Mouse (Mus musculus) intestine, embryonic 16.5 days (tissue): ENCODE results near the gene Camkk1. TPM values are rescaled to one million over a fixed set of nuclear protein-coding genes. Genes with fewer than 3 reads are reported as not detected.

Experiments used
- ATAC-seq: fragments of 200-750 bp; cut with Nextera tagmentation; 2 replicates; pipeline ENCODE4 v1.8.0; 2017; ENCODE audit warnings: moderate TSS enrichment, moderate library complexity
- H3K27ac ChIP-seq: fragments of 300-500 bp; sonication (generic); 2 replicates; pipeline ENCODE4 v1.5.1; 2014; ENCODE audit warnings: mild to moderate bottlenecking, low read length
- H3K27me3 ChIP-seq: fragments of 300-500 bp; sonication (generic); replicated peaks from 2 replicates; pipeline ENCODE4 v1.6.1; 2014; ENCODE audit warnings: low read length, control low read depth, mixed read lengths; ENCODE audit not compliant: control insufficient read depth, insufficient read depth
- H3K36me3 ChIP-seq: fragments of 300-500 bp; sonication (generic); 2 replicates; pipeline ENCODE4 v1.6.1; 2014; ENCODE audit warnings: low read length, control low read depth; ENCODE audit not compliant: control insufficient read depth, insufficient read depth
- H3K4me1 ChIP-seq: fragments of 300-500 bp; sonication (generic); 2 replicates; pipeline ENCODE4 v1.6.1; 2014; ENCODE audit warnings: low read length, control low read depth, mixed read lengths; ENCODE audit not compliant: control insufficient read depth, insufficient read depth
- H3K4me2 ChIP-seq: fragments of 300-500 bp; sonication (generic); 2 replicates; pipeline ENCODE4 v1.6.1; 2014; ENCODE audit warnings: low read depth, low read length, control low read depth
- H3K4me3 ChIP-seq: fragments of 300-500 bp; sonication (generic); 2 replicates; pipeline ENCODE4 v1.5.1; 2014; ENCODE audit warnings: mild to moderate bottlenecking, low read length
- H3K9ac ChIP-seq: fragments of 300-500 bp; sonication (generic); 2 replicates; pipeline ENCODE4 v1.6.1; 2014; ENCODE audit warnings: low read depth, low read length
- H3K9me3 ChIP-seq: fragments of 300-500 bp; sonication (generic); 2 replicates; pipeline ENCODE4 v1.6.1; 2016; ENCODE audit warnings: low read length, control low read depth; ENCODE audit not compliant: control insufficient read depth
- WGBS: fragments of 180-500 bp; shearing (Covaris S2); extraction: QIAGEN DNeasy Blood & Tissue Kit; methylation state at CpG from one replicate; pipeline ENCODE4 v1.1.7; 2014; 5-methylcytosine and 5-hydroxymethylcytosine counted together
- polyA plus RNA-seq: library from polyadenylated mRNA; unstranded; fragments of >200 nt; fragmentation: Nextera tagmentation; extraction: Ambion mirVana; gene quantifications from 2 replicates; pipeline ENCODE4 v1.2.1, GENCODE M21; 2015

Camkk1 gene
- polyA plus RNA-seq, 1 experiment from 2014 or later, result 8.9 TPM

GRCm38 (mm10) chr11:73039102-73039799 is 20.4 kb downstream of the Camkk1 start:
- H3K4me1 ChIP-seq, result 0 out of 2 replicates have a peak, but pooled peaks cover 4% of the 10 kb centered on the region
- H3K9ac ChIP-seq, result no peak overlapping the region
- no peaks in the 10 kb centered on the region for H3K9me3 ChIP-seq
- WGBS, result 56% methylated on average over 9 of the region's 9 CpGs
- no peak for ATAC-seq
- H3K27me3 ChIP-seq, result no peaks in the 10 kb centered on the region
- no peak overlapping the region for H3K27ac ChIP-seq
- no peak overlapping the region for H3K4me2 ChIP-seq
- 0 out of 2 replicates have a peak, but pooled peaks cover 3% of the 10 kb centered on the region for H3K36me3 ChIP-seq
- no peak overlapping the region for H3K4me3 ChIP-seq

GRCm38 (mm10) chr11:73044229-73044755 is 25.5 kb downstream of the Camkk1 start:
- Histone ChIP-seq H3K4me2 (no peak overlapping the region), H3K27ac (no peak overlapping the region), H3K4me3 (no peak overlapping the region), H3K4me1 (peaks cover 12% of the 10 kb centered on the region), H3K9ac (no peak overlapping the region), H3K9me3 (no peaks in the 10 kb centered on the region), H3K36me3 (no peaks in the 10 kb centered on the region), H3K27me3 (no peaks in the 10 kb centered on the region)
- no peak for ATAC-seq
- WGBS, result 50% methylated on average over 6 of the region's 6 CpGs

- Histone ChIP-seq H3K36me3 (no peaks in the 10 kb centered on the region), H3K27ac (no peak overlapping the region), H3K27me3 (no peaks in the 10 kb centered on the region), H3K4me1 (peaks cover 12% of the 10 kb centered on the region), H3K9me3 (no peaks in the 10 kb centered on the region), H3K4me2 (no peak overlapping the region), H3K9ac (no peak overlapping the region), H3K4me3 (no peak overlapping the region)
- no peak for ATAC-seq
- WGBS, result 72% methylated on average over 4 of the region's 4 CpGs
These were observed 26.0 kb downstream of the Camkk1 start for GRCm38 (mm10) chr11:73044789-73045188.

GRCm38 (mm10) chr11:73047542-73047996 is 28.8 kb downstream of the Camkk1 start, which contains the start of gene Ncbp3:
Gene Ncbp3, plus strand, starts transcription at chr11:73047783.
- H3K9me3 ChIP-seq, result no peaks in the 10 kb centered on the region
- H3K9ac ChIP-seq, result peak within 1 kb of the TSS; percentile 99
- under 1% methylated on average over 39 of the region's 39 CpGs for WGBS
- peaks cover 7% of the 10 kb centered on the region for H3K36me3 ChIP-seq
- H3K4me3 ChIP-seq, result peak within 1 kb of the TSS; percentile 95
- H3K27me3 ChIP-seq, result no peaks in the 10 kb centered on the region
- peak within 1 kb of the TSS; percentile 89 for H3K27ac ChIP-seq
- H3K4me1 ChIP-seq, result peaks cover 12% of the 10 kb centered on the region
- ATAC-seq, result peak; percentile 97
- peak within 1 kb of the TSS; percentile 79 for H3K4me2 ChIP-seq

GRCm38 (mm10) chr11:73048030-73048876 is 29.4 kb downstream of the Camkk1 start:
- peak overlapping the region; percentile 99 for H3K9ac ChIP-seq
- no peaks in the 10 kb centered on the region for H3K27me3 ChIP-seq
- H3K36me3 ChIP-seq, result peaks cover 7% of the 10 kb centered on the region
- H3K4me3 ChIP-seq, result peak overlapping the region; percentile 95
- no peaks in the 10 kb centered on the region for H3K9me3 ChIP-seq
- H3K4me2 ChIP-seq, result peak overlapping the region; percentile 79
- peaks cover 12% of the 10 kb centered on the region for H3K4me1 ChIP-seq
- peak; percentile 83 for ATAC-seq
- 1% methylated on average over 50 of the region's 55 CpGs for WGBS
- peak overlapping the region; percentile 89 for H3K27ac ChIP-seq

GRCm38 (mm10) chr11:73049335-73049734 is 30.5 kb downstream of the Camkk1 start:
- 3% methylated on average over 4 of the region's 4 CpGs for WGBS
- H3K4me2 ChIP-seq, result peak overlapping the region; percentile 79
- no peaks in the 10 kb centered on the region for H3K9me3 ChIP-seq
- peak overlapping the region; percentile 95 for H3K4me3 ChIP-seq
- ATAC-seq, result no peak
- no peaks in the 10 kb centered on the region for H3K27me3 ChIP-seq
- H3K4me1 ChIP-seq, result peaks cover 12% of the 10 kb centered on the region
- H3K36me3 ChIP-seq, result peaks cover 7% of the 10 kb centered on the region
- H3K27ac ChIP-seq, result peak overlapping the region; percentile 57; the same call in 1 of the 2 replicates
- H3K9ac ChIP-seq, result peak overlapping the region; percentile 99; the same call in 1 of the 2 replicates

- H3K36me3 ChIP-seq, result peaks cover 10% of the 10 kb centered on the region
- H3K4me3 ChIP-seq, result no peak overlapping the region
- WGBS, result 89% methylated on average over 1 of the region's 1 CpGs
These were observed 34.0 kb downstream of the Camkk1 start for GRCm38 (mm10) chr11:73052795-73053194.

GRCm38 (mm10) chr11:73057701-73058100 is 38.9 kb downstream of the Camkk1 start:
- Histone ChIP-seq H3K4me2 (no peak overlapping the region), H3K27me3 (no peaks in the 10 kb centered on the region), H3K36me3 (0 out of 2 replicates have a peak, but pooled peaks cover 2% of the 10 kb centered on the region), H3K9ac (no peak overlapping the region), H3K4me3 (no peak overlapping the region), H3K27ac (no peak overlapping the region), H3K9me3 (no peaks in the 10 kb centered on the region), H3K4me1 (no peaks in the 10 kb centered on the region)
- ATAC-seq, result no peak
- WGBS, result 87% methylated on average over 5 of the region's 5 CpGs

More at GRCm38 (mm10) chr11:73052795-73053194, 34.0 kb downstream of the Camkk1 start:
- H3K9ac ChIP-seq, result no peak overlapping the region
- no peak overlapping the region for H3K27ac ChIP-seq
- no peak overlapping the region for H3K4me2 ChIP-seq
- ATAC-seq, result no peak
- H3K9me3 ChIP-seq, result no peaks in the 10 kb centered on the region
- peaks cover 8% of the 10 kb centered on the region for H3K4me1 ChIP-seq
- no peaks in the 10 kb centered on the region for H3K27me3 ChIP-seq

- Histone ChIP-seq H3K36me3 (0 out of 2 replicates have a peak, but pooled peaks cover 2% of the 10 kb centered on the region), H3K27ac (no peak overlapping the region), H3K4me3 (no peak overlapping the region), H3K4me2 (no peak overlapping the region), H3K27me3 (no peaks in the 10 kb centered on the region), H3K9me3 (no peaks in the 10 kb centered on the region), H3K9ac (no peak overlapping the region), H3K4me1 (no peaks in the 10 kb centered on the region)
- no peak for ATAC-seq
- WGBS, result 86% methylated on average over 3 of the region's 3 CpGs
These were observed 40.8 kb downstream of the Camkk1 start for GRCm38 (mm10) chr11:73059630-73060029.
